Mouse (Mus musculus): ENCODE data around the gene Lcat. TPM values are rescaled to one million over a fixed set of nuclear protein-coding genes. Genes with fewer than 3 reads are reported as not detected.

The Lcat gene
- polyA plus RNA-seq, 1 experiment, result 0.66 TPM

DNA sequence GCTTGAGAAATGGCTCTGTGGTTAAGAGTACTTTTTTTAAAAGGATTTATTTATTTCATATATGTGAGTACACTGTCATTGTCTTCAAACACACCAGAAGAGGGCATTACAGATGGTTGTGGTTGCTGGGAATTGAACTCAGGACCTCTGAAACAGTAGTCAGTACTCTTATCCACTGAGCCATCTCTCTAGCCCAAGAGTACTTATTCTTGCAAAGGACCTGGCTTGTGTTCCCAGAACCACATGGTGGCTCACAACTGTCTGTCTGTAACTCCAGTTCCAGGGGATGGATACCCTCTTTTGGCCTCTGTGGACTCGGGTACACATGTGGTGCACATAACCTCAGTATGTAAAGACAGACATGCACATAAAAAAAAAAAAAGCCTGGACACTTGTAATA, 26.2 kb upstream of the Lcat start:
- no peaks in the 10 kb centered on the region for H3K36me3 ChIP-seq (replicated peaks; ENCODE audit: low read length)
- H3K9me3 ChIP-seq, result no peaks in the 10 kb centered on the region
- TF ChIP-seq GATA1 (IDR thresholded peaks at IDR 0.05; ENCODE audit: borderline replicate concordance, low read length), result no peak
- H3K27me3 ChIP-seq (replicated peaks), result peaks cover 20% of the 10 kb centered on the region
- peaks cover 36% of the 10 kb centered on the region for H3K4me1 ChIP-seq
- no peak overlapping the region for H3K4me3 ChIP-seq (replicated peaks)

- TF ChIP-seq GATA1 (IDR thresholded peaks at IDR 0.05; ENCODE audit: borderline replicate concordance, low read length) (no peak), FLI1 (IDR thresholded peaks at IDR 0.05; ENCODE audit: low read length) (no peak)
- Histone ChIP-seq H3K27me3 (replicated peaks) (peaks cover 32% of the 10 kb centered on the region), H3K4me3 (replicated peaks) (peak overlapping the region; percentile 94), H3K9me3 (no peaks in the 10 kb centered on the region), H3K4me1 (peaks cover 53% of the 10 kb centered on the region), H3K36me3 (replicated peaks; ENCODE audit: low read length) (no peaks in the 10 kb centered on the region)
These were observed 23.6 kb upstream of the Lcat start for GRCm38 (mm10) chr8:105966692-105967311.

GRCm38 (mm10) chr8:105965905-105966341, 22.7 kb upstream of the Lcat start, which contains the start of gene Slc12a4:
Gene Slc12a4, minus strand, starts transcription at chr8:105966097.
- Histone ChIP-seq H3K36me3 (replicated peaks; ENCODE audit: low read length) (no peaks in the 10 kb centered on the region), H3K9me3 (no peaks in the 10 kb centered on the region), H3K4me3 (replicated peaks) (peak within 1 kb of the TSS; percentile 94), H3K27me3 (replicated peaks) (peaks cover 36% of the 10 kb centered on the region), H3K4me1 (peaks cover 61% of the 10 kb centered on the region)
- TF ChIP-seq FLI1 (IDR thresholded peaks at IDR 0.05; ENCODE audit: low read length), result no peak
- TF ChIP-seq GATA1 (IDR thresholded peaks at IDR 0.05; ENCODE audit: borderline replicate concordance, low read length), result no peak

- Histone ChIP-seq H3K36me3 (replicated peaks; ENCODE audit: low read length) (peaks cover 1% of the 10 kb centered on the region), H3K4me1 (peaks cover 67% of the 10 kb centered on the region), H3K9me3 (no peaks in the 10 kb centered on the region), H3K27me3 (replicated peaks) (peaks cover 37% of the 10 kb centered on the region), H3K4me3 (replicated peaks) (peak overlapping the region; percentile 94)
- TF ChIP-seq FLI1 (IDR thresholded peaks at IDR 0.05; ENCODE audit: low read length), result no peak
- no peak for TF ChIP-seq GATA1 (IDR thresholded peaks at IDR 0.05; ENCODE audit: borderline replicate concordance, low read length)
These were observed 22.2 kb upstream of the Lcat start for GRCm38 (mm10) chr8:105965266-105965904.

DNA sequence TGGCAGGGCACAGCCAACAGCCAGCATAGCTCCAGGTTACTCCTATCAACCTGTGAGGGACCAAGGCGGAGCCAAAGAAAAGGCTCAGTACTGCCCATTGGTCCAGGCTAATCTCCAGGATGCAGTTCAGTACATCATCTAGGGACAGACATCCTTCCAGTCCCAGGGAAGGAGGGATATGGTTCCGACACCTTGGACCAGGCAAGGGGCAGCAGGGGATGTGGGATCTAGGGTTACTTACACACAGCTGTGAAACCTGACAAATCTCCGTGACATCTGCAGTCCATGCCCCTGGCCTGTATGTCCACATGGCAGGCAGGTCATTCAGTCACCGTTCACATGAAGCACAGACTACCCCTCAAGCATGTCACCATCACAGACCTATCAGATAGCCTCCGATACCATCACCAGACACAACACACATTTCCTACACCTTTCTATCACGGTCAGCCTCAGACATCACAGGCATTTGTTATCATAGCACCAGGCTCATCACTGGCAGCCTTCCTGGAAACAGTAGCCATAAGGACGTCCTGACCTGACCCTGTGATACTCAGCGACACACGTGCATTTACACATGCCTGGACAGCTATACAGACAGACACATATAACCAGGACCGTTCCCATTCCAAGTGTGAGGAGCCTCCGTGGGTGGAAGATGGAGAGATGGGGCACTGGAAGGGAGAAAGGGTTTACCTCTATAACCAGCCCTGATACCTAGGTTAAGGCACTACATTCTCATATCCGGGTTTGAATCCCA, 21.5 kb upstream of the Lcat start:
- no peak for TF ChIP-seq FLI1 (IDR thresholded peaks at IDR 0.05; ENCODE audit: low read length)
- TF ChIP-seq GATA1 (IDR thresholded peaks at IDR 0.05; ENCODE audit: borderline replicate concordance, low read length), result no peak
- no peaks in the 10 kb centered on the region for H3K9me3 ChIP-seq
- H3K27me3 ChIP-seq (replicated peaks), result peaks cover 42% of the 10 kb centered on the region
- H3K36me3 ChIP-seq (replicated peaks; ENCODE audit: low read length), result peaks cover 7% of the 10 kb centered on the region
- peaks cover 70% of the 10 kb centered on the region for H3K4me1 ChIP-seq
- peak overlapping the region; percentile 94 for H3K4me3 ChIP-seq (replicated peaks)

- Histone ChIP-seq H3K27me3 (replicated peaks) (peaks cover 51% of the 10 kb centered on the region), H3K4me3 (replicated peaks) (peak overlapping the region; percentile 70), H3K4me1 (peaks cover 67% of the 10 kb centered on the region), H3K9me3 (no peaks in the 10 kb centered on the region), H3K36me3 (replicated peaks; ENCODE audit: low read length) (peaks cover 19% of the 10 kb centered on the region)
- no peak for TF ChIP-seq FLI1 (IDR thresholded peaks at IDR 0.05; ENCODE audit: low read length)
- TF ChIP-seq GATA1 (IDR thresholded peaks at IDR 0.05; ENCODE audit: borderline replicate concordance, low read length), result no peak
These were observed 18.4 kb upstream of the Lcat start for GRCm38 (mm10) chr8:105961536-105961935.

GRCm38 (mm10) chr8:105961101-105961500, 17.9 kb upstream of the Lcat start:
- peak overlapping the region; percentile 70 for H3K4me3 ChIP-seq (replicated peaks)
- H3K27me3 ChIP-seq (replicated peaks), result peaks cover 51% of the 10 kb centered on the region
- no peaks in the 10 kb centered on the region for H3K9me3 ChIP-seq
- H3K36me3 ChIP-seq (replicated peaks; ENCODE audit: low read length), result peaks cover 24% of the 10 kb centered on the region
- TF ChIP-seq GATA1 (IDR thresholded peaks at IDR 0.05; ENCODE audit: borderline replicate concordance, low read length) (no peak), FLI1 (IDR thresholded peaks at IDR 0.05; ENCODE audit: low read length) (no peak)
- H3K4me1 ChIP-seq, result peaks cover 63% of the 10 kb centered on the region

DNA sequence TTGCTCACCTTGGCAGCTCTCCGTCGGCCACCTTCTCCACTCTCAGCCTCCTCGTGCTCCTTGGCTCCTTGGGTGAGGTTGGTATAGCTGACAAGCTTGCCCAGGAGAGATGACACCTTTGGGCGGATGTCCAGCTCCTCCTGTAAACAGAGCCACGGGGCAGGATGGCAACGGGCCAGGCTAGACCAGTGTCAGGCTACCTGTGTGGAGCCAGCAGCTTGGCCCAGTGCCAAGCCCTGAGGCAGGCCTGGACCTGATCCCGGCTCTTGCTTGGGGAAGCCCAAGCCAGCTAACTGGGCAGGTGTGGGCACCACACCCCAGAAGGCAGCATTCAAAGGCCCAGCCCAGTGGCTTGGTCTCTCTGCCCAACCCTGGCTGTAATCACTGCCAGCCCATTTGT, 16.2 kb upstream of the Lcat start:
- no peaks in the 10 kb centered on the region for H3K9me3 ChIP-seq
- H3K4me3 ChIP-seq (replicated peaks), result no peak overlapping the region
- peaks cover 37% of the 10 kb centered on the region for H3K27me3 ChIP-seq (replicated peaks)
- no peak for TF ChIP-seq GATA1 (IDR thresholded peaks at IDR 0.05; ENCODE audit: borderline replicate concordance, low read length)
- TF ChIP-seq FLI1 (IDR thresholded peaks at IDR 0.05; ENCODE audit: low read length), result no peak
- peaks cover 50% of the 10 kb centered on the region for H3K4me1 ChIP-seq
- H3K36me3 ChIP-seq (replicated peaks; ENCODE audit: low read length), result peaks cover 36% of the 10 kb centered on the region

DNA sequence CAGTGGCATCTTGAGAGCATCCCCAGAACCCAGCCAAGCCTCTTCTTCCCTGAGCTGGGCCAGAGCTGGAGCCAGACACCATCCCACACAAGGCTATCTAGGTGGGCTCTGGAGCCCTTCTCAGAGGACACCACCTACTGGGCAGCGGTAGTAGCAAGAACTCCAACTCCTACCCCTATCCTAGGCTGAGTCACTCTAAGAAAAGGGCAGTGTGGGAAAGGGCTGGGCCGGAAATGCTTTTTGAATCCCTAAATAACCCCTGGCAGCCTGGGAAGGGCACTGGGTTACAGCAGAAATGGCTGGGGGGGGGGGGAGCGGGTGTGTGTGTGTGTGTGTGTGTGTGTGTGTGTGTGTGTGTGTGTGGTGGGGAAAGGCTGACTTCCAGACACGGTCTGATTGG, 14.6 kb upstream of the Lcat start:
- TF ChIP-seq GATA1 (IDR thresholded peaks at IDR 0.05; ENCODE audit: borderline replicate concordance, low read length), result no peak
- no peaks in the 10 kb centered on the region for H3K9me3 ChIP-seq
- no peak overlapping the region for H3K4me3 ChIP-seq (replicated peaks)
- peaks cover 46% of the 10 kb centered on the region for H3K36me3 ChIP-seq (replicated peaks; ENCODE audit: low read length)
- peaks cover 39% of the 10 kb centered on the region for H3K4me1 ChIP-seq
- peaks cover 24% of the 10 kb centered on the region for H3K27me3 ChIP-seq (replicated peaks)

DNA sequence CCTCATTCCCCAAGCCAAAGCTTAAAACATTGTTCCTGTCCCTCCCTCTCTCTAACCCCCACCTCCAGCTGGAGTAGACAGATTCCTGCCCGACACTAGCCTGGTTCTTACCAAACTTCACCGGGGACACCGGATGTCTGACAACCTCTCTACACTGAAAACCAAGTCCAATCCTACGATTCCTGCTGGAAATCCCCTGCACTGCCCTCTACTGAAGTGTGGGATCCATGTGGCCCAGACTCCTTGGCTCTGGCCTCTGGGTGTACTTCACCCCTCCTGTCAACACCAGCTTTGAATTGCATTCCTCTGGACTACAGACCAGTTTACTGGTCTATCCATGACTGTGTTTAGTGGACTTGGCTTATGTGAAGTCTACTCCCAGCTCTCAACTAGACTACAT, 13.4 kb upstream of the Lcat start:
- TF ChIP-seq GATA1 (IDR thresholded peaks at IDR 0.05; ENCODE audit: borderline replicate concordance, low read length) (no peak), FLI1 (IDR thresholded peaks at IDR 0.05; ENCODE audit: low read length) (no peak)
- Histone ChIP-seq H3K27me3 (replicated peaks) (peaks cover 19% of the 10 kb centered on the region), H3K9me3 (no peaks in the 10 kb centered on the region), H3K36me3 (replicated peaks; ENCODE audit: low read length) (peaks cover 54% of the 10 kb centered on the region), H3K4me3 (replicated peaks) (no peak overlapping the region), H3K4me1 (peaks cover 31% of the 10 kb centered on the region)
